Mouse (Mus musculus) layer of hippocampus, adult 9-11 months (tissue): Measurements from ENCODE around the gene Pde4dip.
A peak's percentile ranks its signal among the peaks of the same experiment; 100 is the strongest.

Experiments used
- DNase-seq: peaks from one replicate; pipeline ENCODE4 v3.0.0; 2022

Pde4dip gene

DNA sequence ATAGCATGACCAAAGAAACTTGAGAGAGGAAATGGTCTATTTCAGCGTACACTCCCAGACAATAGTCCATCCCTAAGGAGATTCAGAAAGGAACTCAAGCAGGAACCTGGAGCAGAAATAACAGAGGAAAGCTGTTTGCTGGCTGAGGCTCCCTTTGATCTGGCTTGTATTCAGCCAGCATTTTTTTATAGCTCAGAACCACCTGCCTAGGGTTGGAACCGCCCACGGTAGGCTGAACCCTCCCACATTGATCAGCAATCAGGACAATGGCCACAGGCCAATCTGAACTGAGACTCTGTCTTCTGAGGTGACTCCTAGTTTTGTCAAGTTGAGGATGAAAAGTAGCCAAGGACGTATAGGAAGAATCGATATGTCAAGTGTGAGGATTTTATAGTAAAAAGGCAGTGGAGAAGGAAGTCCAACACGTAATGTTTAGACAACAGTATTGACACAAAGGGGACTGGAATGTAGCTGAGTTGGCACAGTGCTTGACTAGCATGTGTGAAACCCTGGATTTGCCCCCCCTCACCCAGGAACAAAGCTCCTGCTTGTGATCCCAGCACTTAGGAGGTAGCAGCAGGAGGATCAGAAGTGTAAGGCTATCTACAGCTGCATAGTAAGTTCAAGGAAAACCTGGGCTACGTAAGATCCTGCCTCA, 44.2 kb downstream of the Pde4dip start:
- DNase-seq: peak; percentile 64

DNA sequence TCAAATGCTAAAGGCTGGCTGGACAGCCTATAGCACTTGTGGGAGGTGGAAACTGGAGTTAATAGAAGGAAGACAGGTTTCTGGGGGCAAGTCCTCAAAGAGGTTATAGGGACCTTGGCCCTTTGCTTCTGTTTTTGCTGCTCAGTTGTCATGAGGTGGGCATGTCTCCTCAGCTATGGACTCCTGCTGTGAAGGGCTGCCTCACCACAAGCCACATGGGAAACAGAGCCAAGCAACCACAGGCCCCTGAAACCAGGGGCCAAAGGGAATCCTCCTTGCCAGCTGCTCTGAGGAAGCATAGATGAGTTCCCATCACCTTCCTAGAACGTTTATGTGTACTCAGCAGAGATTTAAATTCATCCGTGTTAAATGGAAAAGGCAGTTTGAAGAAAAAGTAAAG, 45.9 kb downstream of the Pde4dip start:
- DNase-seq: no peak

DNA sequence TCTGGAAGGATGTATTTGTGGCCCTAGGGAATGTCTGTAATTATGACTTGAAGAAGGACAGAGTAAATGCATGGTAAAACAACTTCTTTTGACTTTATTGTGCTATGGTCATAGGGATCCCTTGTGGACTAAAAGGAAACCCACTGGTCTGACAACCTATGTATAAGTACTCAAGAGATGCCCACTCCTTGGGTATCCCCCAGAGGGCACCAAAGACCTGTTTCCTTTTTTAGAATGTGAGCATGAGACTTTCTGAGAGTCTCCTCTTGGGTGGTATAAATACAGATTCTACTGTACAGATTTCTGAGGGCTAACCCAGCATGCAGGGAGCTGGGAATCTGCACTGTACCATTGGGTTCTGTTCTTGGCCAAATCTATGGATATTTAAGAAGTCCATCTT, 48.1 kb downstream of the Pde4dip start:
- DNase-seq: no peak

GRCm38 (mm10) chr3:97835888-97836287, 52.6 kb downstream of the Pde4dip start:
- no peak for DNase-seq

- DNase-seq: no peak
Measured at GRCm38 (mm10) chr3:97834625-97835024, 53.9 kb downstream of the Pde4dip start.

GRCm38 (mm10) chr3:97831564-97832320, 56.8 kb downstream of the Pde4dip start:
- no peak for DNase-seq

DNA sequence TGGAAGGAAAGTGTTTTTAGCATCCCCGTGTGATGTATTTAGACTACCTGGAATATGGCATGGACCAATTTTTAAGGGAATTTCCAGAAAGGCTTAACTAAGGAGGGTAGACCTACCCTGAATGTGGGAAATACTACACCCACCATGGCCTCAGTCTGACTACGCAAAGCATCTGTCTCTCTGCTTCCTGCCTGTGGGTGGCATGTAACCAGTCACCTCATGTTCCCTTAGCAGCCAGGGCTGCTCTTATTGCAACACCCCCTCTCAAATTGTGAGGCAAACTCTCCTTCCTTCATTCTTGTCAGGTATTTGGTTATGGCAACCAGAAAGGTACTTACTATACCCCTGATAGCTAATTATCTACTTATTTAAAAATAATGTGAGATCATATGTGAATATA, 57.9 kb downstream of the Pde4dip start:
- peak; percentile 65 for DNase-seq

GRCm38 (mm10) chr3:97830122-97830521, 58.4 kb downstream of the Pde4dip start:
- DNase-seq: no peak

- no peak for DNase-seq
Measured at GRCm38 (mm10) chr3:97828286-97828685, 60.2 kb downstream of the Pde4dip start.

DNA sequence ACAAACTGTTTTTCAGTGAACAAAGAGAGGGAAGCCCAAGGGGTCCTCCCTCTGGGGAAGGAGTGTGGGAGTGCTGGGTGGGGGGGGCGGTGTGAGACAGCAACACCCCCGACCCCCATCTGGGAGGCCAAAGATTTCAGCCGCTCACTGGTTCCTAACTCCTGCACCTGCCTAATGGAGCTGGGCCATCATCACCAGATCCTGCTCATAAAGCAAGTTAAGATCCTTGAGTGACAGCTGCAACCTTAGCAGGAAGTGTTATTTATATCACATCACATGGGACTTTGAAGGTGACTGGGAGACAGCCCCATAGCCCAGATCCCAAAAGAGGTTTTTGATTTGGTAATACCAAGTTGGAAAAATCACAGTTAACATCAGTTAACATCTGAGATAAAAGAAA, 63.3 kb downstream of the Pde4dip start:
- DNase-seq: no peak

- no peak for DNase-seq
Measured at GRCm38 (mm10) chr3:97824744-97825143, 63.8 kb downstream of the Pde4dip start.

DNA sequence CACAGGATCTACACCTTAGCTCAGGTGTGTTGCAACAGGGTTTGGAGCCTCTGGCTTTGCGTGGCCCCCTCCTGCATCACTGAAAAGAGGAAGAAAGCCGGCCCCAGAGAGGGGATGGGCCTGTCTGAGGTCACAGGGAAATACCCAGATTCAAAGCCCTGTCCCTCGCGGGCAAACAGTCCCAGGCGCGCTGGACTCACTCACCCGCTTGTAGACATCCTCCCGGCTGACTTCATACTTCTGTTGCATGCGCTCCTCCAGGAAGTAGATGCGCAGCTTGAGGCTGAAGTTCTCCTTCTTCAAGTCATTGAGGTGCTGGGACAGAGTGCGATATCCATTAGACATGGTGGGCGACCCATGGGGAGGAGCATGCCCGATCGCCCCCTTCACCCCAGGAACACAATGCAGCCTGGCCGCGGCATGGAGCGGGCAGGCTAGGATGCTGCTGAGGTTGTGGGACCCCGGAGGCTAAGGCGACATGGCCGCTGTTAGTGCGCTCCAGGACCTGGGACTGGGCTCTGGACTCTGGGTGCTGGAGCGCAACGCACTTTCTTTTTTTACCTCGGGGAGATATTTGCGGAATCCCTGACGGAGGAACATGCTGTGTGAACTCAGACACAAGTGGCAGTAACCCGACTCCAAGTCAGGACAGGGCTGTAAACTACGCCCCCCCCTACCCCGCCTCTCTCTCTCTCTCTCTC, 64.3 kb downstream of the Pde4dip start:
- DNase-seq: no peak

DNA sequence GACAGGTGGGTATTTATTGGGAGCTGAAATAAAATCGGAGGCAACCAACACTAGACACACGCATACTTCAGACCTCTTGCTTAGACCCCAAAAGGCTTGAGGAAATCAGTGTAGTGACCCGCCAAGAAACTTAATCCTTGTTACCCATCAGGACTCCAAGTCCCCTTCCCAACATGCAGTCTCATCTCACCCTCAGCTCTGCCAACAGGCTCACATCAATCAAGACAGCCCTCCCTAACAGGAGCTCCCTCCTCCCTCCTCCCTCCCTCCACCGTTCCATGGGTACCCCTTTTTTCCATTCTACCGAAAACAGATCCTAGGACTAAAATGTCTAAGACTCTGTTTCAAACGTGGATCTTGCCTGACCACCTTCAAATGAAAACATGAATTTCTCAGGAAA, 65.1 kb downstream of the Pde4dip start:
- no peak for DNase-seq

- DNase-seq: no peak
Measured at GRCm38 (mm10) chr3:97819050-97819449, 69.5 kb downstream of the Pde4dip start.

DNA sequence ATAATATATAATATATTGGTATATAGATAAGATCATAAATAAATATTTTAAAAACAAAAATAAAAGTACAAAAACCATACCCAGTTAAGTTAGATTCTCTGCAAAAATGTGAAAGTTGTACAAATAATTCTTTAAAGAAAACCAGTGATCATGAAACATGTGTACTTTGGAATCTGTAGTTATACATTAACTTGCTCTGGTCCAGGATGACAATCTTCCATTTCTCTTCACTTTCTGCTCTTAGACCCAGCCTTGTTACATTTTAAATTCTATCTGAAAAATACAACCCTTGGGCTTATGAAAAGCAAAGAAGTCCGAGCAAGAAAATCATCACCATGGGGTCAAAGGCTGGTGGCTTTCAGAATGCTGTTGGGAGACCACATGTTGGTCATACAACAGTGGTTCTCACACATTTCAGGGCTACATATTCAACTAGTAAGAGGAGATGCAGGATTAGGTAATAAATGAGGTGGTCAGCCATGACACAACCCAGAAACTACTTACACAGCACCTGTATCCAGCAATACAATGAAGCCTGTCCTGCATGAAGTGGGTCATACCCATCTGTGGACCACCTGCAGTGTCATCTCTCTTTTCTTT, 70.0 kb downstream of the Pde4dip start:
- DNase-seq: no peak

DNA sequence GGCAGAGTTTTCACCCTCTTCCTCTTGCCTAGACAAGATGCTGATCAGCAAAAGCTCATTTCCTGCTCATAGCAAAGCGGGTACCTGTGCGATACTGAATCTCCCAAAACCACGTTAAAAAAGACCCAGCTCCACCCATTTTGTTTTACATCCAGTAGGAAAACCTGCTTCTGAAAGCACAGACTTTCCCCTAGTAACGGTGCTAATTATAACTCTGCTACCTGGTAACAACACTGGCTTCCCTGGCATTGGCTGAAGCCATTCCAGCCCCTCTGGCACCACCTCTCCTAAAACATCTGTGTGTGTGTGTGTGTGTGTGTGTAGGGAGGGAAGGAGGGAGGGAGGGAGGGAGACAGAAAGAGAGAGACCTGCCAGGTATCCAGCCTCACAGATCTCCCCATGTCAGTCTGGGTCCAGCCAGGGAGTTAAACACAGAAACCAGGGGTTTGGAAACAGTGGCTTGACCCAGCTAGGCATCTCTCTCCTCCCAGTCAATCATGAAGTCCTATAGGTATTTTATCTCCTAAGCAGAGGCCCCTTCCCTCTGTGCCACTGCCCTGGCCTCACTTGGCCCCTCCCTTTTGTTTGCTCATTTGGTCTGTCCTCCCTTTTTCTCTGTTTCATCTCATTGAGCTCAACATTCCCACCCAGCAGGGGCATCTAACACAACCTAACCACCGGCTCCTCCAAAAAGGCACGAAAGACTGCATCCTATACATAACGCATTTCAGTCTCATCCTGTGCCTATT, 76.7 kb downstream of the Pde4dip start:
- peak; percentile 65 for DNase-seq

DNA sequence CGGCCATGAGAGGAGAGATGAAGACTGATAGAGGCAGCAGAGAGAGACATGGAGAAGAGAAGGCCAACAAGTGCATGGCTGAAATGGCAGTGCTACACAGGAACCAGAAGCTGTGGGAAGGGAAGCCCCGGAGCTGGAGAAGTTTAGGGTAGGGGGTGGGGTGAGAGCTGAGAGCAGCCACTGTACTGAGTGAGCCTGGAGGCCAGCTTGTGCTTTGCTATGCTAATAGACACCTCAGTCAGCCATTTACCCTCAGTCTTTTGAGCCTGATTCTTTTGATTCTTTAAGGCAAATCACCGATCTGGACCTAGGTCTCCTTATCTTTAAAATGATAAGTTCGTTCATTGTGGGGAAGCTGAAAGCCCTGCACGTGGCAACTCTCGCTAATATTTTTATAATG, 77.3 kb downstream of the Pde4dip start:
- DNase-seq: no peak

GRCm38 (mm10) chr3:97810334-97810733, 78.2 kb downstream of the Pde4dip start:
- no peak for DNase-seq

GRCm38 (mm10) chr3:97805559-97805958, 82.9 kb downstream of the Pde4dip start:
- no peak for DNase-seq

DNA sequence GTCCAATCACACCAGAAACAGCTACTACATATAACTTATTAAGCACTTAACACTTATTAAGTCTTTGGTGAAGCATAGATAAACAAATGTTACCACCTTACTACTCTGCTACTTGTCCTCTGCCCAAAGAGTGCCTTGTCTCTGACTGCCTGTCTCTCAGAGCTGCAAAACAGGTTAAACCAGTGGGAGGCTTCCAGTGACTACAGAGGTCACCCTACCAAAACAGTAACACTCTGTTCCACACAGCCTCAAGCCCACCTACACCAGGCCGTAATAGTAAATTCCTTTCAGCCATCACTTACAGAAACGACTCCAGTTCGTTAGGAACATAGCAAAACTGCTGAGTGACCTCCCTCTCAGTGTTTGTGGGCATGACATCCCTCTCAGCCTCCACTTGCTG, 84.8 kb downstream of the Pde4dip start:
- no peak for DNase-seq

- no peak for DNase-seq
Measured at GRCm38 (mm10) chr3:97802927-97803326, 85.6 kb downstream of the Pde4dip start.

- no peak for DNase-seq
Measured at GRCm38 (mm10) chr3:97802297-97802696, 86.2 kb downstream of the Pde4dip start.

DNA sequence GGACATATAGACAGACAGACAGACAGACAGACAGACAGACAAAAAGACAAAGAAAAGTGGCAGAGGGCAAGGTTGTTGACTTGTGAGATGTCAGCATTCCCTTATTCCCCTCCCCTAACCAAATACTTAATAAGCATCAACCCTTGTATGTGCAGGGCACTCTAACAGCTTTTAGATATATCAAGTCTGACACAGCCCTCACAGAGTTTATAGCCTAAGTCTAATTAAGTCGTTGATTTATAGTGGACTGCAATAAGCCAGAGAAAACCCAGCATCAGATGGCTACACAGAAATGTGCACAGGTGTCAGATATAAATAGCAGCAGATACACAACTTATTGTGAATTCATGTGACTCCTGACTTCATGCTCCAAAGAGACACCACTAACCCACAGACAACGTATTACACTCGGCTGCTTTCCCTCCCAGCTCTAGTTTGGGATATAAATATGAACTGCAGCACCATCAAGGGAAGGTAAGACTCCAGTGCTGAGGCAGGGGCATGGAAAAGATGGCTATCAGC, 87.3 kb downstream of the Pde4dip start:
- DNase-seq: no peak
